Mouse (Mus musculus): ENCODE data around the gene Tceal1.
"Not testable (repeated sequence)": the region's sequence is repeated elsewhere in the genome, so short reads cannot be mapped to it uniquely, and the experiment has no call there.

Tceal1 gene

DNA sequence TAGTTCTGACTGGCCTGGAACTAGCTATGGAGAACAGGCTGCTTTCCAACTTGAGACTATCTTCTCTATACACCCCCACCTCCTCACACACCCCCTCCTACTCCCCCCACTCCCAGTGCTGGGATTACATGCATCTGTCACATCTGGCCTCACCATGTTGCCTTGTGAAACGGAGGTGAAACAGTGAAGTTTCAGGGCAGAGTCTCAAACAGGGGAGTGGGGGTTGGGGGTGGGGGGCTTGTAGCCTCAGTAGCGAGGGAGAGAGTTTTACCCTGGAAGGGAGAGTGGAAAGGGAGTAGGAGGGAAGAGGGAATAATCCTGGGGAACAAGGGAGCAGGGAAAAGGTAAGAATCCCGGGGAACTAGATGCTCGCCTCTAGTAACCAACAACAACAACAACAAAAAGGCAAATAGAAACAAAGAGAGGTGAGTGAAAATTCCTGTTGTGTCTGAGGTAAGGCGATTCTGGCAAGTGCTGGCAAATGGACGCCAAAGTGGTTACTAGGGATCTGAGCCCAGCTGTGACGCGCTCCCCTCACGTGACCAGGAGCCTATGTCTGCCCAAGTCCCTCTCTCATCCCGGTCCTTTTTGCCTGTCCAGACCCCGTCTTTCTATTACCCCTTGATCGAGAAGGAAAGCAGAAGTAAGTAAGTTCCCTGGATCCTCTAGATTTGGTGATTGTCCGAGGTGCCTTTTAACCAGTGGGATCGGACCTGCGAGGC, at the start of gene Tceal1:
TSS of gene Tceal1 (plus strand) at position 537 of the 722 bp plus-strand sequence.
- peak; percentile 76 for DNase-seq (ENCODE audit: low spot score)

DNA sequence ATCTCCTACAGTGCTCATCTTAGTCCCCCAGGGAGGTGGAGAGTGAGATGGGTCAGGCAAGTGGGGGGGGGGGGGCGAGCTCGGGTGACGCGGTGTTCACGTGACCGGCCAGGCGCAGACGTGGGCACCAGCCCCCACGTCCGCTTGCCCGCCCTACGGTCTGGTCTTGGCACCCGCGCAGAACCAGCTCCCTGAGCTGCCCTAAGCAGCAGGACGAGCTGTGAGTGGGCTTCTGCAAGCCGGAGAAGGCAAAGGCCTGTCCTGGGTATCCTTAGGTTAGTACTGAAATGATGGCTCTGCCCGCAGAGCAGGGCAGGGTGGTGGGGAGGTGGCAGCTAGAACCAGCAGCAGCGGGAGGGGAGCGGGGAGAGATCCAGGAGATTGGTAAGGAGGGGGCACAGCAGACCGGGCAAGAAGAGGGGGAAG, 41.5 kb upstream of the Tceal1 start:
- peak; percentile 48 for DNase-seq (ENCODE audit: low spot score)

DNA sequence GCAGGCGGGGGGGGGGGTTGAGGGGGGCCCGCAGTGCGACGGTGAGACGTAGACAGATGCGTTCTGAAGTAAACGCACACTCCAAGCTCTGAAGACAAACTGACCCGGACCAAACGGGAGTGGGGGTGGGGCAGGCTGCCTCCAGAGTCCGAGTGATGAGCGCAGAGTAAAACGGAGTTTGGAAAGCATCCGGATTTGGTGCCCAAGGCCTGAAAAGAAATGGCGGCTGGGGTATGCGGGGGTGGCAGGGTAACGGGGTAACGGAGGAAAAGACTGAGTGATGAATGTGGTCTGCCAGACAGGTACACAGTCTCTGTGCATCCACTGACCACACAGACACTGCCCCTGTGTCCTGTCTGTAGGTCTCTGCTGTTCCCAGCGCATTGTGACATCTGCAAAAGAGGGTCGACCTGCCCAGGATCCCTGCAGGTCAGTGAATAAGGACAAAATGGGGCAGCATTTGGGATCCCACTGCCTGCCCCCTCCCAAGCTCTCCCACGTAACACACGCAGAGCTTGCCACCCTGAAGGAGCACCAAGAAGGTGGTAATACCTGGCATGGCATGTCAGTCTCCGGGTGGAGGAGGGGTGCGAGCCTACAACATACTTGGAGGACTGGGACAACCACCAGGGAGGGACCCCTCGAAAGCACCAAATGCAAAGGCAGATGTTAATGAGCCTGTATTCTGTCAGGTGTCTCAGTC, 40.9 kb upstream of the Tceal1 start:
- DNase-seq (ENCODE audit: low spot score) = peak; percentile 48

DNA sequence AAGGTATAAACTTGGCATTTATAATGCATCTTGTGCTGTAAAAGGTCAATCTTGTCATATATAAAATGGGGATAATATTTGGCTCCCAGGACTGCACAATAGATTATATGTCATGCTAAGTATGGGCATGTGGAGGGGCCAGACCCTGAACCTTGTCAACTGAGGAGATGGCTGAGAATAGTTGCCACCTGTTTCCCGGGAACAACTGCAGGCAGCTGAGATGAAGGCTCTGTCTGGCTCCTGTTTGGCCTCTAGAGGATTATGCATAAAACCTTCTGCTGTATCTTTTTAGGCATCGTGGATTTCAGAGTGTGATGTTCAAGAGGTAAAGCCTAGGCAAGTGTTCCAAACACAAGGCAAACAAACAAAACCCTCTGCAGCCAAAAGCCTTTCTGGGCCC, 39.0 kb upstream of the Tceal1 start:
- DNase-seq (ENCODE audit: low spot score) = no peak

DNA sequence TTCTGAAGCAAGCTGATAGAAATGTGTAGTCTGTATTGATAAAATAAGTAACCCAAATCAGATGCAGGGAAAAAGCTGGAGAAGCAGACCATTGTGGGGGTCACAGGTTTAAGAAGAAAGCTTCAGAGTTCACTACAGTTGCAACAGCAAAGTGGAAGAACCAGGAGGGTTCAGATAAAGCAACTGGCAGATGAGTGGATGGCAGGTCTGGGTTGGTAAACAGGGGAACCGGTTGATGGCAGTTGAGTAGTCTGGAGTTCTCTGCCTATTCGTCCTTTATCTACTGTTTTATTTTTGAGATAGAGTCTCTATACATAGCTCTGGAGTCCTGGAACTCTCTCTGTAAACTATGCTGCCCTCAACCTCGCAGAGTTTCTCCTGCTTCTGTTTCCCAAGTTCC, 26.8 kb upstream of the Tceal1 start:
- no peak for DNase-seq (ENCODE audit: low spot score)

DNA sequence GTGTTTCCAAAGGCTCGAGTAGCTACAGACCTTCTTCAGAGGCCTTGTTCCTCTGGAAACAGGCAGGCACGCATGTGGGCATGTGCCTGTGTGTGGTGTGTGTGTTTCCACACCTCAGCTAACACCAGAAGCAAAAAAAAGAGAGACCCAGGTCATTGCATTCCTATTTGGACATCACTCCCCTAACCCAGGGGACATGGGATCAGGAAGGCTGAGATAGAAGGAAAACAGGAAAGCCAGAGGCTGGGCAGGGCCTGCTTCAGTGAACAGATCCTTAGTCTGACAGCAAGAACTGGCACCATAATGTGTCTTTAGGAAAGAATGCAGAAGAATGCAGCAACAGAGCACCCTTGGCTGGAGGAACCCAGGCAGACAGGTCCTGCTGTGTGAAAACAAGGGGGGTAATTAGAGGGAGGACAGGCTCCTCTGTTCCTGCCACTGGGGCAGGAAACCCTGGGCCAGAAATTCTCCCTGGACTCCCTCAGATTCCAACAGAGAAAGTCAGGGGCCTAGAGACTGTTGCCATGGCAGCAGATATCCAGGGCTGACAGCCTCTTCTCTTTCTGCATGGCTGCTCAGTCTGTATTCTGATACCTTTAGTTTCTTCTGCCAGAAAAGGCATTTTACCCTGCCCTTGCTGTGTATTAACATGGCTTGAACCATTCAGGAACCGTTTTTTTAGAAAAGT, 16.0 kb upstream of the Tceal1 start:
- DNase-seq (ENCODE audit: low spot score) = not testable (repeated sequence)

DNA sequence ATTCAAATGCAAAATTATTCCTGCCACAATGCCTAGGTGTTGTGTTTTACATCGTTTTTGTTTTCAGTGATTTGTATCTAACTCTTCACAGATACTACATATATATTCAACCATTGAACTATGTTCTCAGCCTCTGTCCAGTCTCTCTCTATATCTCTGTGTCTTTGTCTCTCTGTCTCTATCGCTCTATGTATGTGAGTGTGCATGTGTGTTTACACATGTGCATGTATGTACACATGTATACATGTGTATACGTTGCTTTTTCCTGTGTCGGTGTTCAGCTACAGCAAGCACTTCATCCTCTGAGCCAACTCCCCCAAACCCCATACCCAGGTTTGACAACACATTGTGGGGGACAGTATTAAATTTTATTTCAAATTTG, 15.5 kb upstream of the Tceal1 start:
- DNase-seq (ENCODE audit: low spot score) = no peak

DNA sequence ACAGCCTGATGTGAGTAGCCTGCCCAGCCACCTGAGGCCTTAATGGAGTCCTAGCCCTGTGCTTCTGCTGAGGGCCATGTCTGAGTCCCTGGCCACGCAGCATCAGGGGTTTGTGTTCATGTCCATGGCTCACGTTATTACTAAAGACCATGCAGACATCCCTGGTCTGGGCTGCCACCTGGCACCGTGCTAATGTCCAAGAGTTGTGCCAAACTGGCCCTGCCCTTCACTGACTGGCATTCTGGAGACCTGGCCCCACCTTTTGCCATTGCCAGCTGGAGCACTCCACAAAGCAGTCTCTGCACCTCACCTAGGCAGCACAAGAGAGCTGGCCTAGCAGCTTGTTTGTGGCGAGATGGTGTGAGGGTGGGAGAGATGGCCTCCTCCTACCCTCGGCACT, 14.6 kb upstream of the Tceal1 start:
- no peak for DNase-seq (ENCODE audit: low spot score)

DNA sequence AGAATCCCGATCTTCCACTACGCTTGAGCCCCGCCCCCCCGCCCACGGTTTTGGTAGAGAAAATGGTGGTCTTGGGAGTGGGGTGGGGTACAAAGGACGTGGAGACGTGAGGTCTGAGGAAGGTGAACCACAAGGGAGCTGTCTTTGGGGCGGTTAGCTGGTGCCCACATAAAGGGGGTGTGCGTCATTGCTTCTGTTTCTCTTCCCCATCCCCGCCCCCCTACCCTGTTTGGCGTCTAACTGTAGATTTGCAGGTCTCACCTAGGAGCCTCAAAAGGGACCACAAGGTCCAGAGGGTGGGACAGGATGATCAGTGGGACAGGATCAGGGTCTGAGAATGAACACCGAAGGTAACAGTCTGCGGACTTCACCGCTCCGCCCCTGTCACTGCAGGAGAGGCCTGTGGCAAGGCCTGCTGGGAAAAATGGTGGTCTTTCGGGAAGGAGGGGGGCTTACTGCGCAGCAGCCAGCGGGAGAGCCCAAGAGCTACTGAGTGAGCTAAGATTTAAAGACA, 443 bp downstream of the Tceal1 start:
- DNase-seq (ENCODE audit: low spot score) = peak; percentile 51

DNA sequence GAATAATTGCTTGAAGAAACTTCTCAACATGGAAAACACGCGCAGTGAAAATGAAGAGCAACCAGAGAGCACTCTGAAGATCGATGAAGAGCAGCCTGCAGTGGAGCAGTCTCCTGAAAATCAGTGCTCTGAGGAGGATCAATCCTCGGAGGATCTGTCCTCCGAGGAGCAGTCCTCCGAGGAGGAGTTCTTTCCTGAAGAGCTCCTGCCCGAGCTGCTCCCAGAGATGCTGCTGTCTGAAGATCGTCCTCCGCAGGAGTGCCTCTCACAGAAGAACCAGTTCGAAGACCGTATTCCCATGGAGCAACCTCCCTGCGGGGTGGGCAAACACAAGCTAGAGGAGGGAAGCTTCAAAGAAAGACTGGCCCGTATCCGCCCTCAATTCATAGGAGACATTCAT, 1.0 kb downstream of the Tceal1 start:
- DNase-seq (ENCODE audit: low spot score) = no peak

DNA sequence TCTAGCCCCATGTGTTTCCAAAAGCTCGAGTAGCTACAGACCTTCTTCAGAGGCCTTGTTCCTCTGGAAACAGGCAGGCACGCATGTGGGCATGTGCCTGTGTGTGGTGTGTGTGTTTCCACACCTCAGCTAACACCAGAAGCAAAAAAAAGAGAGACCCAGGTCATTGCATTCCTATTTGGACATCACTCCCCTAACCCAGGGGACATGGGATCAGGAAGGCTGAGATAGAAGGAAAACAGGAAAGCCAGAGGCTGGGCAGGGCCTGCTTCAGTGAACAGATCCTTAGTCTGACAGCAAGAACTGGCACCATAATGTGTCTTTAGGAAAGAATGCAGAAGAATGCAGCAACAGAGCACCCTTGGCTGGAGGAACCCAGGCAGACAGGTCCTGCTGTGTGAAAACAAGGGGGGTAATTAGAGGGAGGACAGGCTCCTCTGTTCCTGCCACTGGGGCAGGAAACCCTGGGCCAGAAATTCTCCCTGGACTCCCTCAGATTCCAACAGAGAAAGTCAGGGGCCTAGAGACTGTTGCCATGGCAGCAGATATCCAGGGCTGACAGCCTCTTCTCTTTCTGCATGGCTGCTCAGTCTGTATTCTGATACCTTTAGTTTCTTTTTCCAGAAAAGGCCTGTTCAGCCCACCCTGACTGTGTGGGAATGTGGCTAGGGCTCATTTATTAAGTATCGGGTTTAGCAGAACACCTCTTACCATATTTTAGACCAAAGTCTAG, 7.1 kb downstream of the Tceal1 start:
- not testable (repeated sequence) for DNase-seq (ENCODE audit: low spot score)

DNA sequence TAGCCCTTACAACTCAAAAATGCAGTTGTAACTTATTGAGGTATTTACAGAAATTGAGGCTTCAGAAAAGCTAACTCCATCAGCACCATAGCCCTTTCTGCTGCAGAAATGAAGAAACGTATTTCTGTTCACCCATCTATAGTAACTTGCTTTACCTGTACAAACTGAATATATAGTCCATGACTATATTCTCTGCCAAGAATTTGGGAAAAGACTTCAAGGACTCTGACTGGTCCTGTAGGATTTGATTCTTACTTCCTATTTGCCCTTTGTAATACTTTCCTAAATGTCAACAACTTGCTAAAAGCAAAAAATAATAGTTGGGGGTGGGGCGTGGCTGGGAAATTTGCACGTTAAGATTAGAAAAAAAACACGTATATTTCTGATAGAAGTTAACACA, 24.2 kb downstream of the Tceal1 start:
- DNase-seq (ENCODE audit: low spot score) = no peak

DNA sequence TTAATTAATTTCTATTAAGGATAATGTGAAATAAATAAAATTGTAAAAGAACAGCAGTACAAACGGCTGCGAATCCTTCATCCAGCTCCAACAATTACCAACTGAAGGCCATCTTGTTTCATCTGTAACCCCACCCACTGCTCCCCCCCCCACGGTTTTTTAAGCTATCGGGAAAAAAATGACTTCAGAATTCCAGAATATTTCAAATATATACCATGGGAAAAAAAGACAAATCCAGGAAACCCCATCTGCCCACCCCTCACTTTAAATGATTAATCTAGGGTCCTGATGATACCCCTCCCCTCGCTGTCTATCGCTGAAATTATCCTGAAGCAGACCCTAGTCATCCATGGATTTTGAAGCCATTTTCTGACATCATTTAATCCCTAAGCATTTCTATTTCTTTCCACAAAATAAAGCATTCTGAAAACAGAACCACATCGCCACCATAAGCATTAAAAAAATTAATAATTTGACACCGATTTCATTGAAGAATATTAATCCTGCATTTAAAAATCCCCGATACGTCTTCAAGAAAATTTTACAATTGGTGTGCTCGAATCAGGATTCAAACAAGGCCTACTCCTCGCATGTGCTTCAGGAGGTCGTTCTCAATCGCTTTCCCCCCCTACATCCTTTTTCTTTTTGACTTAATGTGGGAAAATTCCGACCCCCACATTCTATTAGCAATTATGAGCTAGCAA, 32.5 kb downstream of the Tceal1 start:
- DNase-seq (ENCODE audit: low spot score) = no peak

DNA sequence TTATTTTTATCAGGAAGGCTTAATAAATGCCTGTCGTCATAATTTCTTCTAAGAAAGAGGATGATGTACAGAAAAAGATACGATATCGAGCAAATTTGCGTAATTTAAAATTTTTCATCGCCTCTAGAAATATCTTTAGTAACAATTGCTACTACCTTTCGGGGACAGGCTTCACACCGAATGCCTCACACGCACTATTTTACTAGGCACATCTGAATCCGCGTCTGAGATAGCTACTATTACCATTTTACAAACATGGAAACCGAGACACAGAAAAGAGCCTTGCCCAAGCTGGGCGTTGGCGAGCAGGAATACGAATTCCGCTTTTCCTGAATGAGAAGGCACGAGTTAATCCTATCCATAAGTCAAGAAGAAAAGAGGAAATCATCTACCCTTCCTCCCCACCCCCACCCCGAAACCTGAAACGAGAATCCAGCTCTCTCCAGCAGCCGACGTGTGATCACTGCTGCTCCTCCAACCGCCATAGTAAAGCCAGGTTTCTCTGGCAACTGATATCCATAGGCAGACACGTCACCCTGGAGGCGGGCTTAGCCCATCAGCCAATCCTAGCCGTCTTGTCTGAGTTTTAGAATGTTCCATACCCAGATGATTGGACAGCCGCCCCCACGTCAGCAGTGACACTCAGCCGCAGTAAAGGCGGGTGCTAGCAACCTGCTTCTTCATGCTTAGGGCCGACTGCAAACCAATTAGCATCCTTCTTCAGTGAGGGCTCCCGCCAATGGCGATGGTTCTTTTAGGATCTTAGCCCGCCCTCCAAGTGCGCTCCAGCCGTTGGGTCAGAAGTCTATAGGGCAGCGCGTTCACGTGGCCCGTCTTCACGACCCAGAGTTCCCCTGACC, 33.2 kb downstream of the Tceal1 start:
- DNase-seq (ENCODE audit: low spot score) = peak; percentile 84

DNA sequence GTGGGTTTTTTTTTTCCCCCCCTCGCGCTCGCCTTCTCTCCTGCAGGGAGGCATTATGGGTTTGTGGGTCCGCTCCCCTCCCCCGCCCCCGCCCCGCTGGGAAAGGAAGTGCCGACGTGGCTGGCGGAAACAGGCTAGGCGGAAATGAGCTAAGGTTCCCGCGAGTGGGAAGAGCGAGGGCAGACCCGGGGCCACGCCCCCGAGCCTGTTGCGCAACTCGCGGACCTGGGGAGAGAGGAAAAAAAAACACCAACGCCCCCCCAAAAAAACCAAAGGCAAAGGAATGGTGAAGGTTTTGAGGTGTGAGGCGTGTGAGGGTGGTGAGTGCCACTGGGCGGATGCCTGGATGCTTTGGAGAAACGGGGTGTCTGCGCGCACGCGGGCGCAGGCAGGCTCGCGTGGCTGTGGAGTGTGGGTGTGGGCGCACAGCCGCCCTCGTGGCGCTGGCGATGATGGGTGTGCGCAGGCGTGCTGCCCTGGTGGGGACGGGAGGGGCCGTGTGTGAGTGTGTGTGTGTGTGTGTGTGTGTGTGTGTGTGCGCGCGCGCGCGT, 33.9 kb downstream of the Tceal1 start:
- peak; percentile 87 for DNase-seq (ENCODE audit: low spot score)

DNA sequence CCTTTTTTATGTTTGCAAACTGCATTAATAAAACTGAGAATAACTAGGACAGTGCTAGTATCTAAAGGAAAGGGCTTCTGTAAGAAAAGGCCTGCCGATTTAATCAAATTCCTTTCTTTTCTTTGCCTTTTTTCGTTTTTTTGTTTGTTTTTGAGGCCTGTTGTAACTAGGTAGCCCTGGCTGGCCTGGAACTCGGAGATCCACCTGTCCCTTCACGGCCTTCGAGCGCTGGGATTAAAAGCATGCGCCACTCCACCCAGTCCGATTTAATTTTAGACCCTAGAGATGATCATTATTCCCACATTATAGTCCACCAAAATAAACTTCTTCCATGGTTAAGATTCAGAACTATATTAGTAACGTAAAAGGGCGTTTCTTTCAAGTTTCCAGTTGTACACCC, 34.5 kb downstream of the Tceal1 start:
- DNase-seq (ENCODE audit: low spot score) = no peak

DNA sequence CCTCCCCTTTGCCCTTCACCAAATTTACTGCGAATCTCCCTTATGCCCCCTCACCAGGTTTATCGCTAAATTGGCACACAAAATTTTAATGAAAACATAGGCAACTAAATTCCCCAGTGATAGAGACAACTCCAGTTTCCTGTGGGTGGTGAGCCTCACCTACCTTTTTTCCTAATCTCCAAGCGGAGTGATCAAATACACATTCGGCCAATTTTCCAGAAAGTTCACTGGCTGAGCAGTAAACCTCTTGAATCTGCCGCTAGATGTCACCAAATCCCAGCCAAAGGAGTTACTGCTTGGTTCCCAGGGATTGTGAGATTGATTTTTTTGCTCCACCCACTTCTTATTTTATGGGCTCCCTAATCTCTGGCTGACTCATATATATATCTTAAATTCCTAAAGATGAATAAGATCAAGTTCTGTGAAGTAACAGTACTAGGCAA, 34.9 kb downstream of the Tceal1 start:
- DNase-seq (ENCODE audit: low spot score) = peak; percentile 47

DNA sequence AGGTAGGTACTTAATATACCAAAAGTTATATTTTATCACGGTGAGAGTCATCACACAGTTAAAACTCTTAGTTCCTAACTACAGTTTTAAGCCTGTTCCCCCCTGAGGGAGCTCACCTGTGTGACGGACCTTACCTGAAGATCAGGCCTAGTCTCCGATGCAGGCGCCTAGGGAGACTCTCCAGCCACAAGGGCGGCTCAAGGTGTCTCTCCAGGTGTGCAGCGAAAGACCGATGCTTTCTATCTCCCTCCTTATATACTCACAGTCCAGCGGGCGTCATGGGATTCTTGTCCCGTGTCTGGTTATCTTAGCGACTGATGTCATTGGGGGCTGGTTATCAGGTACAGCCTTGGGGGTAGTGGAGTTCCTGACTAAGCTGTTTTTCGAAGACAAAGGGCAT, 35.7 kb downstream of the Tceal1 start, which contains the start of gene Morf4l2:
TSS of gene Morf4l2 (minus strand) at position 232 of the 400 bp plus-strand sequence.
- peak; percentile 42 for DNase-seq (ENCODE audit: low spot score)

DNA sequence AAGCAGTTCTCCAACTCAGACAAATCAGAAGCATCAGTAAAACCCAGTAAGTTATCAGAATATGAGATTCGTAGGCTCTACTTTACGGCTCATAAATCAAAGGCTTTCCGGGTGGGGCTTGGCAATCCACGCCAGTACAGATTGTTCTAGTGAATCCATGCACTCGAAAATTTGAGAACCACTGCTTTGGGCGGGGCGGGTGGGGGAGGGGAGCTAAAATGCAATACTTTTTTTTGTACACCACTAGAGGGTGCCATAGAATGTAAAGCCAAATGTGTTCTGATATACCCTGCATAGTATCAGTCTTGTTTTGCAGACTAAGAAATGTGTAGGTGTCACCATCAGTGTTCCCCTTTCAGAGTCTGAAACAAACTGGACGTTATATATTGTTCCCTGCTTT, 36.9 kb downstream of the Tceal1 start:
- DNase-seq (ENCODE audit: low spot score) = no peak

DNA sequence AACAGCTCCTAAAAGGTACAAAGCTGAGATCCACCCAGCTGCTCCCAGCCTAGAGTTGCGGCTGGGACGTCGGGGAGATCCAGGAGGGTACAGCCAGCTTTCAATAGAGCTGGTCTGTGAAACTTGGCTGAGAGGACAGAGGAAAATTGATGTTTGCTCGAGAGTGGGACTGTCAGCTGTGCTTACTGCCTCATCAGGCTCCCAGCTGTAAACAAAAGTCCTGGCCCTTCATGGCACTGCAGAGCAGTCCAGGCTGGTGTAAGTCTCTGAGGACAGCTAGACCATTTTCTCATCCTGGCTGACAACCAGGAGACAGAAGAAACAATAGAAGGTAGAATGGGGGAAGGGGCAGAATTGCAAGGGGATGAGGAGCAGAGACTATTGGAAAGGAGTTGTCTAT, 41.5 kb downstream of the Tceal1 start:
- no peak for DNase-seq (ENCODE audit: low spot score)
